In the genomic region with DNA sequence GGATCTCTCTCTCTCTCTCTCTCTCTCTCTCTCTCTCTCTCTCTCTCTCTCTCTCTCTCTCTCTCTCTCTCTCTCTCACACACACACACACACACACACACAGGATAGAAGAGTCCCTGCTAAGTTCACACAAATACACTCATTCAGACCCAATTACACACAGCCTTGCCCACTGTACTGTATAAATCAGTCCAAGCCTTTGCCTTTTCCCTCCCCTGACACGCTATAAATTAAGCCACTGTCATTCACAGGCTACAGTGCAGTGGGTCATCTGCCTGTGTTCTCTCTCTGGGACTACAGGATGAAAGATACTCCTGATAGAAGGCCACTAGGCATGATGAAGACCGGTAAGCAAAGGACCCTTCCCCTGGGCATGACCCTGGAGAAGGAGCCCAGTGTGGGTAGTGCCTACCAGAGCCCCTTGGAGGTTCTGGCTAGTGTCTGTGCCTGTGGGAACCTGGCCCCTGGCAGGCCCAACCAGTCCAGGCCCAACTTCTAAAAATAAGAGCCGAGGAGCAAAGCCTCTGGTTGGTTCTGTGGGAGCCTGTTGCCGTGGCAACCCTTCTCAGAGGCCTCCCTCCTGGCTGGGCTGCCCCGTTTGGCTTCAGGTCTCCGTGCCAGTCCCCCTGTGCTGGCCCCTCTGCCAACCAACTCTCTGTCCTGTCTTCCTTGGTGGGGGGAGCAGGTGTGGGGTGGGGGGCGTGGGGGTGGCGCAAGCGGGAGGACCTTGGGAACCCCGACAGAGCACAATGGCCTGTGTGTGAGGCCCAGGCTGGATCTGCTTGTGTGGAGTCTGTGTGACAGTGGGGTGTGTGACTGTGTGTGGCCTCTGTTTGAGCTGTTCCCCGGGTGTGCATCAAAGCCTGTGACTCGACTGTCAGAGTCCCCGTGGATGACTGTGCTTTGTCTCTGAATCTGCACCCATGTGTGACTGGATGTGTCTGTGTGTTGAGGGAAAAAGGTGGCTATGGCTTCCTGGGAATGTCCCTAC, we compare ENCODE assay signal across 9 mouse cellular contexts. TPM values are rescaled to one million over a fixed set of nuclear protein-coding genes. Genes with fewer than 3 reads are reported as not detected.
A peak's percentile ranks its signal among the peaks of the same experiment; 100 is the strongest.
DNase-seq lines count a peak whose midpoint lies in the region; ATAC-seq and TF ChIP-seq lines count a peak whose summit lies in the region.
"Had no signal": no experiment of that assay in that cellular context is flagged by ENCODE, and none has a peak within 500 bp of the region (broad histone marks: within the 10 kb centered on the region; RNA-seq: fewer than 3 reads in every experiment).

No protein-coding gene starts in this region.

- 0 out of 2 replicates have a peak, but pooled peaks have one; percentile 47 for ATAC-seq in limb, embryonic 14.5 days (ENCODE audit: low FRiP score, low read depth)
- no peak for ATAC-seq in monocyte, adult 5-6 weeks (replicated peaks; ENCODE audit: insufficient number of reproducible peaks, low FRiP score, low TSS enrichment, poor library complexity, severe bottlenecking)

- H3K4me1 ChIP-seq in limb, embryonic 14.5 days (ENCODE audit: control insufficient read depth, insufficient read depth, low read length): peaks cover 6% of the 10 kb centered on the region; the same call in 1 of the 2 replicates

- H3K9me3 ChIP-seq in limb, embryonic 14.5 days (ENCODE audit: control insufficient read depth, low read length): no peaks in the 10 kb centered on the region

- no peak overlapping the region for H3K4me2 ChIP-seq in limb, embryonic 14.5 days (replicated peaks; ENCODE audit: low read depth, low read length, severe bottlenecking)

- H3K9ac ChIP-seq in limb, embryonic 14.5 days (ENCODE audit: low read depth, low read length, severe bottlenecking): 0 out of 2 replicates have a peak overlapping the region, but pooled peaks have one; percentile 4
- H3K9ac ChIP-seq: liver, embryonic 14.5 days had no signal

- WGBS in limb, embryonic 14.5 days: 50% methylated on average over 12 of the region's 13 CpGs

- no peaks in the 10 kb centered on the region for H3K27me3 ChIP-seq in limb, embryonic 14.5 days (ENCODE audit: control insufficient read depth, insufficient read depth, low read length)

- peak; percentile 30 for DNase-seq in adrenal gland, postnatal 25 days
- DNase-seq in adrenal gland, adult 18-20 months (ENCODE audit: low spot score in 2 of 2): no peak
- DNase-seq in cerebellum, postnatal 14 days: peak; percentile 77 to 83
- DNase-seq in frontal cortex, postnatal 36 days (ENCODE audit: low spot score in 2 of 2): peak; percentile 58 to 78
- DNase-seq in limb, embryonic 14.5 days (ENCODE audit: low spot score): no peak
- DNase-seq in right cerebral cortex, postnatal 4 days: peak; percentile 71
- no peak for DNase-seq in urinary bladder, postnatal 10 days (ENCODE audit: low spot score)

- no peak for TF ChIP-seq POLR2A in limb, embryonic 14.5 days (IDR thresholded peaks at IDR 0.05; ENCODE audit: borderline replicate concordance, extremely low read depth, insufficient read depth, insufficient read length)

- H3K36me3 ChIP-seq in limb, embryonic 14.5 days (ENCODE audit: control insufficient read depth, insufficient read depth, low read length): no peaks in the 10 kb centered on the region

- no peak overlapping the region for H3K4me3 ChIP-seq in limb, embryonic 14.5 days (replicated peaks; ENCODE audit: low read length)

- no peak overlapping the region for H3K27ac ChIP-seq in limb, embryonic 14.5 days (replicated peaks; ENCODE audit: low read depth, low read length)
- H3K27ac ChIP-seq: liver, embryonic 14.5 days had no signal

RNA-seq across cellular contexts. Expression of a gene that starts 17.4 kb away (rescaled TPM):
- total RNA-seq in adrenal gland, postnatal 25 days (2021): 22.7 and 29.8 TPM in 2 replicates
- 10 to 100 TPM; 20.4 to 23.9 TPM for total RNA-seq in adrenal gland, adult 18-20 months (2021)
- polyA plus RNA-seq in limb, embryonic 14.5 days (2012; rRNA removed): 52.3 and 73.4 TPM in 2 replicates
- 7.2 and 9.2 TPM in 2 replicates for polyA plus RNA-seq in limb, embryonic 14.5 days (2014; fragmentation: Nextera tagmentation; extraction: Ambion mirVana)
- 2.0 to 2.3 TPM in 2 of 3 replicates, not detected in the other for total RNA-seq in monocyte, adult 5-6 weeks (2017)

RNA-seq across cellular contexts. Expression of a gene that starts 38.3 kb away (rescaled TPM):
- 0.86 and 3.4 TPM in 2 replicates for total RNA-seq in adrenal gland, postnatal 25 days (2021)
- under 1 TPM; 0.51 to 0.53 TPM for total RNA-seq in adrenal gland, adult 18-20 months (2021)
- 0.15 and 0.20 TPM in 2 replicates for polyA plus RNA-seq in limb, embryonic 14.5 days (2012; rRNA removed)
- polyA plus RNA-seq in limb, embryonic 14.5 days (2014; fragmentation: Nextera tagmentation; extraction: Ambion mirVana): not detected in 2 replicates
- total RNA-seq in monocyte, adult 5-6 weeks (2017): not detected in 3 replicates

Comparison
In these comparisons a context has a peak if more than half of its experiments do, and no peak if none do; other contexts are left out.
1. DNase-seq: peak in adrenal gland, postnatal 25 days (single experiment), cerebellum, postnatal 14 days (2 of 2), frontal cortex, postnatal 36 days (2 of 2) and right cerebral cortex, postnatal 4 days (single experiment); none in adrenal gland, adult 18-20 months (0 of 2), limb, embryonic 14.5 days (single experiment) and urinary bladder, postnatal 10 days (single experiment).